Mouse (Mus musculus) urinary bladder, postnatal 25 days (tissue): ENCODE measurements around the gene Flt3.

Experiments used
- DNase-seq: peaks from one replicate; pipeline ENCODE4 v3.0.0; 2022; ENCODE audit warnings: low spot score

Gene Flt3

GRCm38 (mm10) chr5:147408731-147409130 is 8.4 kb upstream of the Flt3 start:
- no peak for DNase-seq

GRCm38 (mm10) chr5:147406135-147406534 is 5.8 kb upstream of the Flt3 start:
- DNase-seq = no peak

- peak; percentile 28 for DNase-seq
These were observed 2.2 kb upstream of the Flt3 start for GRCm38 (mm10) chr5:147402505-147402904.

GRCm38 (mm10) chr5:147401024-147401423 is 735 bp upstream of the Flt3 start:
- no peak for DNase-seq

- DNase-seq = no peak
These were observed 253 bp upstream of the Flt3 start for GRCm38 (mm10) chr5:147400505-147400979.

GRCm38 (mm10) chr5:147395050-147395449 is 5.2 kb downstream of the Flt3 start:
- no peak for DNase-seq

GRCm38 (mm10) chr5:147392667-147393213 is 7.5 kb downstream of the Flt3 start:
- no peak for DNase-seq

GRCm38 (mm10) chr5:147390772-147391171 is 9.5 kb downstream of the Flt3 start:
- no peak for DNase-seq

GRCm38 (mm10) chr5:147389052-147389451 is 11.2 kb downstream of the Flt3 start:
- no peak for DNase-seq

- DNase-seq = no peak
These were observed 11.8 kb downstream of the Flt3 start for GRCm38 (mm10) chr5:147388376-147389008.

GRCm38 (mm10) chr5:147386865-147387264 is 13.4 kb downstream of the Flt3 start:
- DNase-seq = no peak

GRCm38 (mm10) chr5:147381396-147381795 is 18.9 kb downstream of the Flt3 start:
- no peak for DNase-seq

GRCm38 (mm10) chr5:147379481-147379880 is 20.8 kb downstream of the Flt3 start:
- DNase-seq = no peak

GRCm38 (mm10) chr5:147370276-147370675 is 30.0 kb downstream of the Flt3 start:
- DNase-seq = no peak

GRCm38 (mm10) chr5:147368221-147368620 is 32.1 kb downstream of the Flt3 start:
- no peak for DNase-seq

GRCm38 (mm10) chr5:147365995-147366765 is 34.1 kb downstream of the Flt3 start:
- DNase-seq = no peak

GRCm38 (mm10) chr5:147363054-147363453 is 37.2 kb downstream of the Flt3 start:
- no peak for DNase-seq

- DNase-seq = no peak
These were observed 41.8 kb downstream of the Flt3 start for GRCm38 (mm10) chr5:147358481-147358880.

GRCm38 (mm10) chr5:147357536-147357935 is 42.8 kb downstream of the Flt3 start:
- no peak for DNase-seq

GRCm38 (mm10) chr5:147356260-147357055 is 43.8 kb downstream of the Flt3 start:
- no peak for DNase-seq

- DNase-seq = no peak
These were observed 44.5 kb downstream of the Flt3 start for GRCm38 (mm10) chr5:147355788-147356187.

GRCm38 (mm10) chr5:147354985-147355384 is 45.3 kb downstream of the Flt3 start:
- no peak for DNase-seq
